Mouse (Mus musculus): ENCODE measurements around the gene Nudt1. TPM values are rescaled to one million over a fixed set of nuclear protein-coding genes. Genes with fewer than 3 reads are reported as not detected.
A peak's percentile ranks its signal among the peaks of the same experiment; 100 is the strongest.

The Nudt1 gene
- total RNA-seq (2012; rRNA removed) (64.1 and 69.6 TPM in 2 replicates), polyA plus RNA-seq (2012; ENCODE audit: insufficient read depth in 1 of 2, insufficient read length in 2 of 2, low read depth in 1 of 2, low replicate concordance in 2 of 2, missing spikeins in 1 of 2) (10 to 100 TPM in 1 of 2 experiments, not detected in 1; 77.2 TPM)

DNA sequence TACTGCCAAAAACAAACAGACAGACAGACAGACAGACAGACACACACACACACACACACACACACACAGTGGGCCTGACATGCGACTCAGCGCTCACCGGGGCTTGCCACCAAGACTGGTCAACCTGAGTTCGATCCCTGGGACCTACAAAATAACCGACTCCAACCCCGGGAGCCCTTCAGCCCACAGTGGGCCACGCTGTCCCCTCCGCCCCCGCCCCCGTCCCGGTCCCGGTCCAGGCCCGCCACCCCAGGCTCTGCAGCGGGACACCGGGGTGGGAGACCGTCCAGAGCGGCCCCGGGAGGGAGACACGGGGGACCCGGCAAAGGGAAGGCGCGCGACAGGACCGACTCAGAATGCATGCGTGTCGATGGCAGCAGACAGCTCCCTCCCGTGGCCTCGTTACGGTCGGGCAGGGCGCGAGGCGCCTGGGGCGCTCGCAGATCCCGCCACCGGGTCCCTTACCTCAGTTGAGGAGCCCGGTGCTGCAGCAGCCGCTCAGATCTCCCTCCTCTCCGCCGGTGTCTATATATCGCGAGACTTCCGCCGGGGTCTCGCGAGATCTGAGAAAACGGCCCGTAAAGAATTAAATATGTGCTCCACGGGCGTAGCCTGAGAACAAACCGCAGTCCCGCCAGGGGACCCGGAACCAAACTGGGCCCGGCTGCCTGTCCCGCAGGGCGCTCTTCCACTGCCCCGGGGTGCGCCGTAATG, at the start of gene Nudt1, which contains the start of gene Mad1l1:
Gene Nudt1, plus strand, starts transcription at position 615 of the 714 bp plus-strand sequence.
Gene Mad1l1, minus strand, starts transcription at position 511 of the 714 bp plus-strand sequence.
- peaks cover 0 to 8% of the 10 kb centered on the region in 2 experiments; a peak in 3 of 4 replicates for H3K36me3 ChIP-seq (ENCODE audit: control insufficient read depth in 1 of 2, insufficient read depth in 2 of 2, low read length in 2 of 2)
- H3K27ac ChIP-seq (ENCODE audit: control insufficient read depth, low read depth, low read length) = peak within 1 kb of the TSS; percentile 93
- H3K4me1 ChIP-seq (ENCODE audit: control insufficient read depth in 1 of 2, insufficient read depth in 2 of 2, low read length in 2 of 2) = peaks cover 0 to 16% of the 10 kb centered on the region in 2 experiments; a peak in 3 of 4 replicates
- peak; percentile 97 for DNase-seq (ENCODE audit: low read depth, low spot score)
- no peaks in the 10 kb centered on the region for H3K9me3 ChIP-seq (replicated peaks; ENCODE audit: insufficient read depth, low read length)
- TF ChIP-seq MAFK (IDR thresholded peaks at IDR 0.05; ENCODE audit: borderline replicate concordance, low read depth, low read length) = no peak
- TF ChIP-seq POLR2A (IDR thresholded peaks at IDR 0.05; ENCODE audit: control insufficient read depth in 1 of 2, insufficient read depth in 1 of 2, low read depth in 1 of 2, low read length in 2 of 2, poor library complexity in 1 of 2) = peak; percentile 93 to 98
- no peak for TF ChIP-seq USF1 (IDR thresholded peaks at IDR 0.05; ENCODE audit: low read depth, low read length)
- no peak for TF ChIP-seq E2F4 (IDR thresholded peaks at IDR 0.05; ENCODE audit: borderline replicate concordance, low read depth, low read length)
- no peak for TF ChIP-seq ZNF384 (IDR thresholded peaks at IDR 0.05; ENCODE audit: low read depth, low read length)
- no peak for TF ChIP-seq RAD21 (IDR thresholded peaks at IDR 0.05; ENCODE audit: low read depth, low read length)
- no peak for TF ChIP-seq GABPA (IDR thresholded peaks at IDR 0.05; ENCODE audit: low read depth, low read length)
- peak; percentile 90 for TF ChIP-seq ZMIZ1 (IDR thresholded peaks at IDR 0.05; ENCODE audit: low read depth, low read length)
- no peak for TF ChIP-seq MEF2A (IDR thresholded peaks at IDR 0.05; ENCODE audit: extremely low read depth, insufficient replicate concordance, low read depth, low read length, poor library complexity, severe bottlenecking)
- peak; percentile 78 for TF ChIP-seq ELF1 (IDR thresholded peaks at IDR 0.05; ENCODE audit: low read depth, low read length)
- peak; percentile 85 for TF ChIP-seq HCFC1 (IDR thresholded peaks at IDR 0.05; ENCODE audit: low read depth, low read length)
- TF ChIP-seq TCF12 (IDR thresholded peaks at IDR 0.05; ENCODE audit: low read depth, low read length) = peak; percentile 75; the same call in 1 of the 2 replicates
- TF ChIP-seq POLR2AphosphoS2 (IDR thresholded peaks at IDR 0.05; ENCODE audit: low read length) = peak; percentile 91
- peak; percentile 98 for TF ChIP-seq CHD2 (IDR thresholded peaks at IDR 0.05; ENCODE audit: low read length)
- TF ChIP-seq MYC (IDR thresholded peaks at IDR 0.05; ENCODE audit: low read depth, low read length) = peak; percentile 10; the same call in 1 of the 2 replicates
- peak; percentile 21; the same call in 1 of the 2 replicates for TF ChIP-seq KAT2A (conservative IDR thresholded peaks at IDR 0.05; ENCODE audit: low read depth, low read length)
- no peak for TF ChIP-seq SMC3 (IDR thresholded peaks at IDR 0.05; ENCODE audit: low read depth, low read length)
- TF ChIP-seq MXI1 (IDR thresholded peaks at IDR 0.05; ENCODE audit: low read depth, low read length) = peak; percentile 96
- TF ChIP-seq EP300 (IDR thresholded peaks at IDR 0.05; ENCODE audit: low read depth in 1 of 2, low read length in 2 of 2) = no peak
- peak; percentile 22; the same call in 1 of the 2 replicates for TF ChIP-seq MAX (IDR thresholded peaks at IDR 0.05; ENCODE audit: low read length)
- TF ChIP-seq CTCF (IDR thresholded peaks at IDR 0.05 in 2 of 3, conservative IDR thresholded peaks at IDR 0.05 in 1 of 3; ENCODE audit: control insufficient read depth in 1 of 3, insufficient read depth in 1 of 3, low read depth in 2 of 3, low read length in 3 of 3, poor library complexity in 1 of 3, severe bottlenecking in 1 of 3) = no peak
- no peak for TF ChIP-seq CHD1 (IDR thresholded peaks at IDR 0.05; ENCODE audit: low read depth, low read length)
- TF ChIP-seq NELFE (IDR thresholded peaks at IDR 0.05; ENCODE audit: low read depth, low read length) = peak; percentile 96
- peak; percentile 95 for TF ChIP-seq TBP (IDR thresholded peaks at IDR 0.05; ENCODE audit: low read depth, low read length)
- TF ChIP-seq SIN3A (IDR thresholded peaks at IDR 0.05; ENCODE audit: low read length) = peak; percentile 79; the same call in 1 of the 2 replicates
- TF ChIP-seq GATA1 (IDR thresholded peaks at IDR 0.05; ENCODE audit: low read depth, low read length) = no peak
- TF ChIP-seq BHLHE40 (IDR thresholded peaks at IDR 0.05; ENCODE audit: borderline replicate concordance, low read depth, low read length) = no peak
- no peak for TF ChIP-seq NRF1 (IDR thresholded peaks at IDR 0.05; ENCODE audit: insufficient read depth, low read depth, low read length, poor library complexity, severe bottlenecking)
- no peaks in the 10 kb centered on the region for H3K27me3 ChIP-seq (ENCODE audit: control insufficient read depth in 1 of 2, insufficient read depth in 2 of 2, low read length in 2 of 2)
- peak within 1 kb of the TSS; percentile 94 for H3K9ac ChIP-seq (ENCODE audit: control insufficient read depth, low read depth, low read length, poor library complexity, severe bottlenecking)
- peaks cover 49% of the 10 kb centered on the region for H3K79me2 ChIP-seq (ENCODE audit: control insufficient read depth, insufficient read depth, low read length, poor library complexity)
- peak within 1 kb of the TSS; percentile 75 to 92 for H3K4me3 ChIP-seq (ENCODE audit: control insufficient read depth in 1 of 2, insufficient read depth in 1 of 2, low read depth in 2 of 2, low read length in 2 of 2)

Measured in MEL (cell line).